Mouse (Mus musculus) left cerebral cortex, postnatal 10 days (tissue): ENCODE data around the gene Tnfsf14. TPM values are rescaled to one million over a fixed set of nuclear protein-coding genes. Genes with fewer than 3 reads are reported as not detected.

ENCODE experiments used
- DNase-seq, 2 experiments: peaks; one replicate each; pipeline ENCODE4 v3.0.0; 2021 to 2022; ENCODE audit warnings: low spot score in 2 of 2, mixed read lengths in 1 of 2; ENCODE audit errors: extremely low spot score in 1 of 2
- intact Hi-C: fragments of 180-260 bp; cut with DNase I; formaldehyde crosslinking; loops from one replicate; pipeline ENCODE4 v1.15.1; 2025
- total RNA-seq, 2 experiments: library from RNA; stranded (reverse); gene quantifications; 2 replicates each; pipeline ENCODE4 v1.2.3; 2021

Gene Tnfsf14
- total RNA-seq, result not detected

DNA sequence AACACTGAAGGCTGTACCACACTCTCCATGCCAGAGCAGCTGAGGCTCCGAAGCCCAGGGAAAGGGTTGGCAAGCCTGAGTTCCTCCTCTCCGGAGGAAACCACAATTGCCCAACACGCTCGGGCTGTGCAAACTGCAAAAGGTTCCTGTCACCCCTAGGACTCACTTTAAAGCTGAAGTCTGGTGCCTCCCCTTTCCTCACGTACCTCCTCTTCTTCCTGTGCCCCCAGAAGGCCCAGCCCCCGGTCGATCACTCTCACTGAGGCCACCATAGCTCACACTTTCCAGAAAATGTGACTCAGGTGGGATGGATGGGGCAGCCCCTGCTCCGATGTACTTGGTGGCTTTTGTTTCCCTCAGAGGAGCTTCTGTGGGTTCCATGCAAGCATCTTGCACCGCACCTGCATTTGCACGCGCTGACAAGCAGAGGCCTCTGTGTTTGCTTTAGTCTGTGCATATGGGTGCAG lies at the start of gene Tnfsf14:
Tnfsf14 (minus strand) TSS at position 137 of the 467 bp plus-strand sequence.
- no peak for DNase-seq
- intact Hi-C loops, result no loop called here

DNA sequence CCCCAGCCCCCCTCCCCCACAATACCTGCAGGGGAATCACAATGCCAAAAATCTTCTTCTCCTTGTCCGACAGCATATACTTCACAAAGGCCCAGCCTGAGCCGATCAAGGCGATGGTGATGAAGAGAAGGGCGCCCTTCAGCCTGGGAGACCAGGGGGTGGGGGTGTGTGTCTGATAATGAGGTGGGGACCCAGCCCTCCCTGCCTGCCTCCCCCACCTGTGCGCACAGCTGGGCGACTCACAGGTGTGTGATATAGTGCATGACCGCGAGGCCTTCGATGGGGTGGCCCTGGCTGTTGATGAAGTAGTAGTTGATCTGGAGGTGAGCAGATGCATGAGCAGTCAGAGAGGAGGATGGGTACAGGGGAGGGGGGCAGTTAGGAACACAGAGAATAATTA lies 43.2 kb upstream of the Tnfsf14 start:
- DNase-seq, result no peak
- intact Hi-C loops, result no loop called here

DNA sequence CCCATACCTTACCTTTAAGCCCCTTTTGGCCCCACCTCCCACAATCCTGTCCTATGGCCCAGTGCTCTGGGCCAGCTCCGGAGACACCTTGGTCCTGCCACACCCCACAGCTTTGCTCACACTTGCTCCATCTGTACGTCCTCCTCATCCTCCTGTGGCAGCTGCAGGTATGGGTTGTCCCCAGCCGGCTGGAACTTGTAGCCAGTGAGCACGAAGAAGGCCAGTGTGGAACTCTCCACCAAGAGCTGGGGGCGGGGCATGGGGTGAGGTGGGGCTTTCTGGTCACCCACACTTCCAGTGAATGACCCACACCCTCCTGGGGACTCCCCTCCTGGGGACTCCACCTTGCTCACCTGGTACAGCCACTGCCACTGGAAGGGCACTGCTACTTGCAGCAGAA lies 41.8 kb upstream of the Tnfsf14 start:
- DNase-seq, result no peak
- intact Hi-C loops, result no loop called here

DNA sequence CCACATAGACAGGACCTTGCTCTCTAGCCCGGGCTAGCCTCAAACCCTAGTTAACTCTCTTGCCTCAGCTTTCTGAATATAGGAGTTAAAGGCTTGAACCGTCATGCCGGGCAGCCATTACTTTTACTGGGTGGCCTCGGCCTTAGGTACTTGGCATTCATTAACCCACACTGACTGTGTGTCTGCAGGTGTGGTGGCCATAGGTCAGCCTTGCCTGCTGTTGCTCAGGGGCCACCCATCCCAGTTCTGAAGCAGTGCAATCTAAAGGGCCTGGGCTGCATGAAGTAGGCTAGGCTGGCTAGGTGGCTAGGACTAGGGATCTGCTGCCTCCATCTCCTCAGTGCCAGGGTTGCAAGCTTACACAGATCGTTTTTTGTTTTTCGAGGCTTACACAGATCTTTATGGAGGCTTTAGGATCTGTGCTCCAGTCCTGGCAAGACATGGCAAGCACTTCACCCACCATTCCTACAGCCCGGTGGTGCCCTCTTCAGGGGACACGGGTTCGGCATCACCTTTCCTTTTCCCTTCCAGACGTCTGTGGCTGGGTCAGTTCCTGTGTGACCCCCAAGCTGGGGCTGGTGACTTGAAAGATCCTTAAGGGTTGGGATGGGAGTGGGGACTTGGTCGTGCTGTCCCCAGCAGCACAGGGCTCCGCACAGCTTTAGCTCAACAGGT lies 40.4 kb upstream of the Tnfsf14 start:
- intact Hi-C loops, result no loop called here
- no peak for DNase-seq

DNA sequence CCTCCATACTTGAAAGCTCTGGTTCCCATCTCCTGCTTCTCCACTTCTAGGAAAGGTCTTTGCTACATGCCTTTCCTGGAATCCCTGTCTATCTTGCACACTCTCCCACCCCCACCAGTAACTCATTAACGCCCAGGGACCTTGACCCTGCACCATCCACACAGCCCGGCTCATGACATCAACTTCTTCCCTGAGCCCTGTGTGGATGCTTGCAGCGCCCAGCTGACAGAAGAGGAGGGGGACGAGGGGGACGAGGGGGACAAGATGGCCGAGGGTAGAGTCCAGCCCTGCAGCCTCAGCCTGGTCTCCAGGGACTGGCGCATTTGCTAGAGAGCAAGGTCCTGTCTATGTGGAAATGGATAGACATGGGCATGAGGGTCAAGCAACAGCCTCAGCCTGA lies 39.1 kb upstream of the Tnfsf14 start:
- no peak for DNase-seq
- intact Hi-C loops, result no loop called here

DNA sequence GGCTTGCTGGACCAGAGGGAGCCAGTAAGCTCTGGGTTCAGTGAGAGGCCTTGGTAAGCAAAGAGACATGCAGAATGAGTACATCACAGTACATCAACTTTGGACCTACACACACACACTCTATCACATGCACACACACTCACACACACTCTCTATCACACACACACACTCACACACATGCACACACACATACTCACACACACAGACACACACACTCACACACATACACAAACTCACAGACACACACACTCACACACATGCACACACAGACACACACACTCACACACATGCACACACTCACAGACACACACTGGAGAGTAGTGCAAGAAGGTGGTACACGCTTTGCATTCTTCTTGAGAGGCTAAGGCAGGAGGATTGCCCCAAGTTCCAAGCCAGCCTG lies 38.2 kb upstream of the Tnfsf14 start:
- no peak for DNase-seq
- intact Hi-C loops, result no loop called here

DNA sequence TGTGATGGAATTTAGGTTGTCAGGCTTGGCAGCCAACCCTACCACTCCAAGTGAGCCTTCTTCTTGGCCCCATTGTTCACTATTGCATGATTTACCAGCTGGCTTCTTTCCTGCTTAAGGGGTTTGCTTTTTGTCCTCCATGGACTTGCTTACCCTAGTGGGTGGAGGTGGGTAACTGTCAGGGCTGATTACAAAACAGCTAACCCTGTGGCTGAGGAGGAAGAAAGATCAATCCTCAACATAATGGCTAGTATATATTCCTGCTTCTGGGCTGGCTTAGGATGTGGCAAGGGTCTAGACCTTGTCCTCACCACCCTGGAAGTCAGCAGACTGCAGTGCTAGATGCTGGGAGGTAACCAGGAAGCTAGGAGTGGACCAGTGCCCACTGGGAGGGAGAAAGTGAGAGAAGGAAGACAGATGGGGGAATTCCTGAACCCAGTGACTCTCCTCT lies 37.4 kb upstream of the Tnfsf14 start:
- DNase-seq, result no peak
- intact Hi-C loops, result no loop called here

DNA sequence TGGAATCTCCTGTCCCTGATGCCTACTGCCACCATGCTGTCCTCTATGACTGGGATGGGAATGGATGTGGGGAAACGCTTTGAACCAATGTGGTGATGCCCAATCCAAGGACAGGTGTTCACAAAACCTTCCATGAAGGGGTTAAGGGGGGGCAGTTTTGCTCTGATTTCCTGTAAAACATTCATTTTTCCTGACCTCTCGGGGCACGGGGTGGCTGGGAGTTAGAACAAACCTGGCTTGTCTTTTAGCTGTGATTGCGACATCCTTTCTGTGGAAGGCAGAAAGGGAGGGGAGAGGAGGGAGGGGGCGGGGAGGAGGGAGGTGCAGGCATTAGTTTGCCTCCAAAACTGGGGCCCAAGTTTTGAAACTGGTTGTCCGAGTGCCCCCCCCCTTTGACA lies 36.8 kb upstream of the Tnfsf14 start:
- intact Hi-C loops, result no loop called here
- DNase-seq, result no peak

DNA sequence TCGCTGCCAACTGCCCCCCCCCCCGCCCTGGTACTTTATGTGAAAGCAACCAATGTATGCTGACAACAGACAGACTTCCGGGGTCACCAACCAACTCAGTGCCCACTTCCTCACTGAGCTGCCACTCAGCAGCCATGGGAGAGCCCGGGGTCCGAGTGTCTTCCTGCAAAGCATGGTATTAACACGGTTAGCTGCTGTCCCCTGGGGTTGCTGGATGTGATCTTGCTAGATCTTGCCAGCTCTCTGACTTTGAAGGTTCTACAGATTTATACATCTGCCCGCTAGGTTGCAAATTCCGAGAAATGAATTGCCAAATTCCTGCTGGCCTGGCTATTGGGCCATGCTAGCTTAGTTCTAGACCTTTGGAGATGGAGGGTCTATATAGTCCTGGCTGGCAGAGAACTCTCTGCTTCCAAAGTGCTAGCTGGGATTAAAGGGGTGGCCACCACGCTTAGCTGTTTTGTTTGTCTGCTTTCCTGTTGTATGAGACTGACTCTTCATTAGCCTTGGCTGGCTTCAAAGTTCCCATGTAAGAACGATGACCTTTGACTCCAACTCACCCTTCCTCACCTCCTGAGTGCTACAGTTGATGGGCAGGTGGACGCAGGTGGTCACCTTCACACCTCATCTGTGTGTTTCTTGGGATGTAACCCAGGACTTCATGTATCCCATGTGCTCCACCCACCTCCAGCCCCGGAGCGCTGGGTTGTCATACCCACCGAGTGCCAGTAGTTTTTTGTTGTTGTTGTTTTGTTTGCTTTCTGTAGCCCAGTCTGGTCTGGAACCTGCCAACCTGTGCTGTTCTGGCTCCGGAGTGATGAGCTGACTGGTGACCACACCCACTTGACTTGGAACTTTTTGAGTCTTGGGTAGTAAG lies 36.1 kb upstream of the Tnfsf14 start:
- no peak for DNase-seq
- intact Hi-C loops, result no loop called here

DNA sequence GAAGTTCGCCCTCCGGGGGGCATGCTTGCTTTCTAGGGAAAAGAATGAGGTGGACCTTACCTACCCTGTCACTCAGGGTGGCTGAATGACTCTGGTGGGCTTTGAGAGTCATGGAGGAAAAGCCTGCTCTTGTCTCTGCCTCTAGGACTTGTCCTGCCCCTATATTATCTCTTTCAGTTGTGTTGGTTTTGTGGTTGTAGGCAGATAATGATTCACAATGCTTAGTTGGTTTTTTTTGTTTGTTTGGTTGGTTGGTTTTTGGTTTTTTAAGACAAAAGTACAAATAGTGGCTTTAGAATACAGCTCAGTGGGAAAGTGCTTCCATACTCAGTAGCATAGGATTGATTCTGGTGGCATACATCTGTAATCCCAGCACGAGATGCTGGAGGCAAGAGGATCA lies 34.9 kb upstream of the Tnfsf14 start:
- intact Hi-C loops, result no loop called here
- no peak for DNase-seq

DNA sequence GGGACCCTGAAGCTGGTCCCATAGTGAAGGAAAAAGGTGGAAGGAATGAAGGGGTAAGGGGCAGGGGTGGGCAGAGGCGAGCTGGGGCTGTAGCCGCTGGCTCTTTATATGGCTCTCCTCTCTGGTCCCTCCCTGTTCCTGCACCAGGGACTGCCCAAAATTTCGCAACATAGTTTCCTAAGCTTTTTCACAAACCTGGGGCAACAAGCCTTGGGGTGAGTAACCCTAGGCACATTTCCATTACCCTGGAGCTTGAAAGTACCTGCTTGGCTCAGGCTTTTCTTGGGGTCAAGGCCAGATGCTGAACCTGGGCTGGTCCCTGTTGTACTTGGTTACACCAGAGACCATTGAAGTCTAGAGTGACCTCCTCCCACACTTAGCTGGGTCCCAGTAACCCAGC lies 34.0 kb upstream of the Tnfsf14 start, which contains the start of gene C3:
C3 (minus strand) TSS at position 123 of the 400 bp plus-strand sequence.
- intact Hi-C loops, result no loop called here
- no peak for DNase-seq

DNA sequence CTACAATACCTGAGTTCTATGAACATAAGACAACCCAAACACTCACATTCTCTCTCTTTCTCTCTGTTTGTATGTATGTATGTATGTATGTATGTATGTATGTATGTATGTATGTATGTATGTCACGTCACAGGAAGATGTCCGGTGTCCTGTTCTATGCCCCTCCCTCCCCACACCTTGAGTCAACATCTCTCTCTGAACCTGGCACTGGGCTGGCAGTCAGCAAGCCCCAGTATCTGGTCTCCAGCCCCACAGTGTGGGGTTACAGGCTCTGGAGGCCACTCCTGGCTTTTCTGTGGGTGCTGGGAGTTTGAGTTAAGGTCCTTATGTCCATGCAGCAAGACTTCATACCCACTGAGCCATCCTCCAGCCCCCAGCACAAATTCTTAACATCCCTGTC lies 33.5 kb upstream of the Tnfsf14 start:
- DNase-seq, result no peak
- intact Hi-C loops, result no loop called here

DNA sequence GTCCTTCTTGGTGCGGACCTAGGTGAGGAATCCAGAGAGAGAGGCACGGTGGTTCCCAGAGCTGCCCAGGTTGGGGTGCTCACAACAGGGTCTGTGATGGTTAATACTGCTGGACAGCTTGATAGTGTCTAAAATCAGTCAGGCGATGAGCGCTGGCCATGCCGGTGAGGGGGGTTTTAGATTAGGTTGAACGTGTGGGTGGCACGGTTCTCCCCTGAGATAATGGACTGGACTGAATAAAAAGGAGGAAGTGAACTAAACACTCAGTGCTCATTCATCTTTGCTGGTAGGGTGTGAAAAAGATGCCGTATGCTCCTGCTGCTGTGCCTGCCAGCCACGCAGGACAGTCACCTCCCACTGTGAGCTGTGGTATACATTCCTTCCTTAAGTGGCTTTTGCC lies 29.3 kb upstream of the Tnfsf14 start:
- DNase-seq, result no peak
- intact Hi-C loops, result no loop called here

DNA sequence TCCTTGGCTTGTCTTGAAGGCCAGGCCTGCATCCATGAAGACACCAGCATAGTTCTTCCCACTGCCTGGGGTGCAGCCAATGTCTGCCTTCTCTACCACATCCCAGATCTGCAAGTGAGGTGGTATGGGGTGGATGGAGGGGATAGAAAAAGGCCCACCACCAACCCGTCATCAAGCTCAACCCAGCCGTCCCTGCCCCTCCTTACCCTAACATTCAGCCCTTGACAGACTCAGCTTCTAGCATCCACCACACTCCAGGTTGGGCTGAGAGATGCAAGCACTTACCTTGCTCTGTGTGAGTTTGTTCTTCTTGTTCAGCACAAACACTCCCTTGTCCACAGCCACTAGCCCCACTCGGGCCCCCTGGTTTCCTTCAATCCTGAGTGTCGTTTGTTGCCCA lies 27.9 kb upstream of the Tnfsf14 start:
- intact Hi-C loops, result no loop called here
- peak in 1 of 2 experiments; percentile 8 for DNase-seq

DNA sequence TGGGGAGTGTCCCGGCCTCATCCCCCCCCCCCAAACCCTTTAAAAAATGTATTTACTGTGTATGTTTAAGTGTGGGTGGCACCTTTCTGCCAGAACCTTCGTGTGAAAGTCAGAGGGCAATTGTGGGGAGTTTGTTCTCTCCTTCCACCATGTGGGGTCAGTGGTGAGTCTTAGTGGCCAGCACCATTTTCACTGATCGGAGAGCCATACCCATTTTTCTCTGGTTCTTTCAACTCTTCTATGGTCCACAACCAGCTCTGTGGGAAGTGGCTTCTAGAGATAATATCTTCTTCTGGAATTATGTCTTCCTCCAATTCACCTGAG lies 25.9 kb upstream of the Tnfsf14 start:
- DNase-seq, result peak in 1 of 2 experiments; percentile 27
- intact Hi-C loops, result loop anchor here (2.0 kb wide), 1 partner anchor 115 kb away; no protein-coding TSS in a partner anchor

DNA sequence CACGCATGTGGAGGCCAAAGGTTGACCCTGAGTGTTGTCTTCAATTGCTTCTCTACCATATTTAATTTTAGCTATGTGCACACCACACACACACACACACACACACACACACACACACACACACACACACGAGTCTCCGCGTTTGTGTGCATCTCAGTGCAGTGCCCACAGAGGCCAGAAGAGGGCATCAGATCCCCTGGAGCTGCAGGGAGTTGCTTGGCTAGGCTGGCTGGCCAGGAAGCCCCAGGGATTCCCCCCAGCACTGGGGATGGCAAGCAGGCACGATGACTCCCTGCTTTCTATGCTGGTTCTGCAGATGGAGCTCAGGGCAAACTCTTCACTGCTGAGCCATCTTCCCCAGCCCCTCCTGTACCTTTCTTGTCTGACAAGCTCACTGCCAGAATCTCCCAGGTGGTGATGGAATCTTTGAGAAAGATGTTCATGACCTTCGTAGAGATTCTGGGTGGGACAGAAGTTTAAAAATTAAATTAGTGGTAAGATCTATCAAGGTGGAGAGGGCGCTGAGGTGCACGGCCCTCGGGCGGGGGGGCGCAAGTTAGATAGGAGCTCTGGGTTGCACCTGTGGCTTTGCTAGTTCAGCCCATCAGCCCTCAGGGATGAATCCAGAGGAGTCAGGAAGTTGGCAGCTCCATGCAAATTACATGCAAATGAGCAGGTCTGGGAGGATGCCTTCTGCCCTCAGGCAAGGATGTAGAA lies 25.3 kb upstream of the Tnfsf14 start:
- intact Hi-C loops, result loop anchor here (2.0 kb wide), 1 partner anchor 115 kb away; no protein-coding TSS in a partner anchor
- peak; percentile 30 to 83 for DNase-seq

DNA sequence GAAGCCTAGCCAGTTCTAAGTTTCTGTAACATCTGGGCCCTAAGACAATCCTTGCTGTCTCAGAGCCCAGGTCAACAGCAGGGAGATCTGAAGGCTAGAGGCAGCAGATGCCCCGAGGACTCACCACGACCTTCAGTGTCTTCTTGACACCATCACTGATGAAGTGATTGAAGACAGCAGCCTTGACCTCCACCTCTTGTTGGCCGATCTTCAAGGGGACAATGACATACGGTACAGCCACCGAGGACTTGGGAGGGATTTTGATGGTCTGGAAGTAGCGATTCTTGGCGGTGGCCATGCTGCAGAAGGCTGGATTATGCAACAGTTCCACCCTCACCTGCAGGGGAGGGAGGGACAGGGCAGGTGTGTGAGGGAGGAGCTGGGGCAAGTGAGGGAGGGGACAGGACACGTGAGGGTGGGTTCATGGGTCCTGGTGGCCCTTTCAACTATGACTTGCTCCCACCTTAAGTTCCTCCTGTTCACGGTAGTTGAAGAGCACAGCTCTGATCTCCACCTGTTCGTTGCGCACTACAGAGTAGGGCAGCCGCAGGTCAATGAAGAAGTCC lies 24.4 kb upstream of the Tnfsf14 start:
- DNase-seq, result peak in 1 of 2 experiments; percentile 15
- intact Hi-C loops, result loop anchor here (2.0 kb wide), 1 partner anchor 116 kb away; no protein-coding TSS in a partner anchor

DNA sequence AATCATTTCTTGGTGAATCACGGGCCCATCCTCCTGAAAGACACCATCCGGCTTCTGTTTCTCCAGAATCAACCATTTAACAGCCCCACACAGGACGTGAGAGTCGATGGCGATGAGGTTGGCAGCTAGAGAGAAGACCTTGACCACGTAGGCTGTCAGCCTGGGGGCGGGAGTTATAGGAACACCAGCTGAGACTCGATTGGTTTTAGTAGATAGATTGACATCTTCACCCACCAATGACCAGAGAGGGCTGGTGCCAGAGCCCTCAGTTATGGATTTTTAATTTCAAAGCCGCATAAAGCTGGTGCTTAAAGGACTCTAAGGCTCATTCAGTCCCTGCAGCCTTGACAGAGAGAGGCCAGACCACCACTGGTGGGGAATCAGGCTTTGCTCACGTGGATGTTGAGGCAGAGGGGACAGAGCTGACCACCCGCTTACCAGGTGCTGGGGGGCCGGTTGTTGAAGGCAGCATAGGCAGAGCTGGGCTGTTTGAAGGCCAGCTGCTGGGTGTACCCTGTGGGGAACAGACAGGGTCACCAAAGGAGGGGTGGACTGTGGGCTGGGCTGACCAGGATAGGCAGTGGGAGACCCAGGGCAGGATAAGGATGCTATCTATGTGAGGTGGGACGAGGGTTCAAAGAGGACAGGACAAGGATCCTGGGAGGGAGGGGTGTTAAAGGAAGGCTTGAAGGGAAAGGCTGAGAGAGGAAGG lies 20.9 kb upstream of the Tnfsf14 start:
- peak in 1 of 2 experiments; percentile 22 for DNase-seq
- intact Hi-C loops, result no loop called here
